Mouse (Mus musculus): ENCODE measurements around the gene Snrnp35. TPM values are rescaled to one million over a fixed set of nuclear protein-coding genes. Genes with fewer than 3 reads are reported as not detected.

Gene Snrnp35
- polyA plus RNA-seq, 1 experiment, result 4.6 TPM

- H3K36me3 ChIP-seq (ENCODE audit: control insufficient read depth, insufficient read depth, low read length), result no peaks in the 10 kb centered on the region
- no peak overlapping the region for H3K27ac ChIP-seq (ENCODE audit: control insufficient read depth, insufficient read depth, low read length)
- no peaks in the 10 kb centered on the region for H3K27me3 ChIP-seq (ENCODE audit: control insufficient read depth, insufficient read depth, low read length)
- no peak for DNase-seq
- WGBS, result 19% methylated on average over 8 of the region's 8 CpGs
- no peak for TF ChIP-seq POLR2A (IDR thresholded peaks at IDR 0.05; ENCODE audit: control insufficient read depth, extremely low read depth, insufficient read depth, low read length, poor library complexity)
- no peak overlapping the region for H3K4me3 ChIP-seq (ENCODE audit: control insufficient read depth, insufficient read depth, low read length)
- H3K4me1 ChIP-seq (replicated peaks; ENCODE audit: control insufficient read depth, insufficient read depth, low read length), result peaks cover 18% of the 10 kb centered on the region
These were observed 46.8 kb downstream of the Snrnp35 start for GRCm38 (mm10) chr5:124529697-124530096.

- Histone ChIP-seq H3K27me3 (ENCODE audit: control insufficient read depth, insufficient read depth, low read length) (no peaks in the 10 kb centered on the region), H3K4me1 (replicated peaks; ENCODE audit: control insufficient read depth, insufficient read depth, low read length) (peaks cover 18% of the 10 kb centered on the region), H3K36me3 (ENCODE audit: control insufficient read depth, insufficient read depth, low read length) (no peaks in the 10 kb centered on the region), H3K4me3 (ENCODE audit: control insufficient read depth, insufficient read depth, low read length) (peak within 1 kb of the TSS; percentile 68), H3K27ac (ENCODE audit: control insufficient read depth, insufficient read depth, low read length) (no peak within 1 kb of the TSS)
- DNase-seq, result peak; percentile 83
- TF ChIP-seq POLR2A (IDR thresholded peaks at IDR 0.05; ENCODE audit: control insufficient read depth, extremely low read depth, insufficient read depth, low read length, poor library complexity) (peak; percentile 39; the same call in 1 of the 2 replicates), CTCF (IDR thresholded peaks at IDR 0.05; ENCODE audit: borderline replicate concordance, control insufficient read depth, extremely low read depth, insufficient read depth, low read length, poor library complexity) (peak; percentile 48; the same call in 1 of the 2 replicates)
- 1% methylated on average over 96 of the region's 96 CpGs for WGBS
These were observed 48.0 kb downstream of the Snrnp35 start, which contains the start of gene Rilpl1 for GRCm38 (mm10) chr5:124530655-124531582. Gene Rilpl1 (minus strand): TSS chr5:124531391.

- Histone ChIP-seq H3K36me3 (ENCODE audit: control insufficient read depth, insufficient read depth, low read length) (no peaks in the 10 kb centered on the region), H3K27me3 (ENCODE audit: control insufficient read depth, insufficient read depth, low read length) (no peaks in the 10 kb centered on the region), H3K4me1 (replicated peaks; ENCODE audit: control insufficient read depth, insufficient read depth, low read length) (peaks cover 18% of the 10 kb centered on the region), H3K27ac (ENCODE audit: control insufficient read depth, insufficient read depth, low read length) (no peak overlapping the region), H3K4me3 (ENCODE audit: control insufficient read depth, insufficient read depth, low read length) (peak overlapping the region; percentile 68)
- TF ChIP-seq CTCF (IDR thresholded peaks at IDR 0.05; ENCODE audit: borderline replicate concordance, control insufficient read depth, extremely low read depth, insufficient read depth, low read length, poor library complexity) (no peak; the same call in 1 of the 2 replicates), POLR2A (IDR thresholded peaks at IDR 0.05; ENCODE audit: control insufficient read depth, extremely low read depth, insufficient read depth, low read length, poor library complexity) (no peak)
- 27% methylated on average over 14 of the region's 14 CpGs for WGBS
- no peak for DNase-seq
These were observed 48.6 kb downstream of the Snrnp35 start for GRCm38 (mm10) chr5:124531583-124531930.

- TF ChIP-seq CTCF (IDR thresholded peaks at IDR 0.05; ENCODE audit: borderline replicate concordance, control insufficient read depth, extremely low read depth, insufficient read depth, low read length, poor library complexity) (no peak), POLR2A (IDR thresholded peaks at IDR 0.05; ENCODE audit: control insufficient read depth, extremely low read depth, insufficient read depth, low read length, poor library complexity) (no peak)
- 39% methylated on average over 7 of the region's 7 CpGs for WGBS
- Histone ChIP-seq H3K4me1 (replicated peaks; ENCODE audit: control insufficient read depth, insufficient read depth, low read length) (peaks cover 23% of the 10 kb centered on the region), H3K36me3 (ENCODE audit: control insufficient read depth, insufficient read depth, low read length) (no peaks in the 10 kb centered on the region), H3K27me3 (ENCODE audit: control insufficient read depth, insufficient read depth, low read length) (no peaks in the 10 kb centered on the region), H3K4me3 (ENCODE audit: control insufficient read depth, insufficient read depth, low read length) (no peak overlapping the region), H3K27ac (ENCODE audit: control insufficient read depth, insufficient read depth, low read length) (no peak overlapping the region)
- no peak for DNase-seq
These were observed 49.5 kb downstream of the Snrnp35 start for GRCm38 (mm10) chr5:124532451-124532850.

- no peak for TF ChIP-seq CTCF (IDR thresholded peaks at IDR 0.05; ENCODE audit: borderline replicate concordance, control insufficient read depth, extremely low read depth, insufficient read depth, low read length, poor library complexity)
- no peak for TF ChIP-seq POLR2A (IDR thresholded peaks at IDR 0.05; ENCODE audit: control insufficient read depth, extremely low read depth, insufficient read depth, low read length, poor library complexity)
- no peak for DNase-seq
- Histone ChIP-seq H3K4me3 (ENCODE audit: control insufficient read depth, insufficient read depth, low read length) (no peak overlapping the region), H3K27ac (ENCODE audit: control insufficient read depth, insufficient read depth, low read length) (no peak overlapping the region), H3K27me3 (ENCODE audit: control insufficient read depth, insufficient read depth, low read length) (no peaks in the 10 kb centered on the region), H3K36me3 (ENCODE audit: control insufficient read depth, insufficient read depth, low read length) (no peaks in the 10 kb centered on the region), H3K4me1 (replicated peaks; ENCODE audit: control insufficient read depth, insufficient read depth, low read length) (peaks cover 19% of the 10 kb centered on the region)
- whole genome bisulfite sequencing, result 85% methylated on average over 5 of the region's 5 CpGs
These were observed 52.1 kb downstream of the Snrnp35 start for GRCm38 (mm10) chr5:124535016-124535415.

GRCm38 (mm10) chr5:124536776-124537175 is 53.8 kb downstream of the Snrnp35 start:
- Histone ChIP-seq H3K4me3 (ENCODE audit: control insufficient read depth, insufficient read depth, low read length) (0 out of 2 replicates have a peak overlapping the region, but pooled peaks have one; percentile 0), H3K27ac (ENCODE audit: control insufficient read depth, insufficient read depth, low read length) (no peak overlapping the region), H3K27me3 (ENCODE audit: control insufficient read depth, insufficient read depth, low read length) (no peaks in the 10 kb centered on the region), H3K36me3 (ENCODE audit: control insufficient read depth, insufficient read depth, low read length) (no peaks in the 10 kb centered on the region), H3K4me1 (replicated peaks; ENCODE audit: control insufficient read depth, insufficient read depth, low read length) (peaks cover 10% of the 10 kb centered on the region)
- TF ChIP-seq CTCF (IDR thresholded peaks at IDR 0.05; ENCODE audit: borderline replicate concordance, control insufficient read depth, extremely low read depth, insufficient read depth, low read length, poor library complexity), result no peak
- no peak for TF ChIP-seq POLR2A (IDR thresholded peaks at IDR 0.05; ENCODE audit: control insufficient read depth, extremely low read depth, insufficient read depth, low read length, poor library complexity)
- 8% methylated on average over 17 of the region's 17 CpGs for WGBS
- DNase-seq, result peak; percentile 47

Data from thymus, adult 2 months (tissue).